Mouse (Mus musculus) liver, embryonic 13.5 days (tissue): Measurements from ENCODE around the gene Fbn1. TPM values are rescaled to one million over a fixed set of nuclear protein-coding genes. Genes with fewer than 3 reads are reported as not detected.

Experiments
- polyA plus RNA-seq: library from polyadenylated mRNA; unstranded; fragments of >200 nt; fragmentation: Nextera tagmentation; extraction: Ambion mirVana; gene quantifications from 2 replicates; pipeline ENCODE4 v1.2.1, GENCODE M21; 2015

Gene Fbn1
- polyA plus RNA-seq, 1 experiment from 2014 or later: 1.2 TPM

Other genes starting within 250 kb of the Fbn1 start
- gene Gm9913, start 2.9 kb downstream of the Fbn1 start, polyA plus RNA-seq: not detected in 2 replicates
- gene Cep152, start 117.1 kb upstream of the Fbn1 start, polyA plus RNA-seq: 4.1 and 5.1 TPM in 2 replicates
- 36.8 and 41.1 TPM in 2 replicates for gene Eid1, start 165.1 kb upstream of the Fbn1 start, polyA plus RNA-seq
- gene Shc4, start 216.2 kb upstream of the Fbn1 start, polyA plus RNA-seq: 0.73 and 1.0 TPM in 2 replicates